Mouse (Mus musculus) myocyte (in vitro differentiated cells): ENCODE measurements around the gene Edc3. TPM values are rescaled to one million over a fixed set of nuclear protein-coding genes. Genes with fewer than 3 reads are reported as not detected.
A peak's percentile ranks its signal among the peaks of the same experiment; 100 is the strongest.

Experiments used
- H3K27me3 ChIP-seq: one replicate; pipeline ENCODE4 v1.6.1; 2011; ENCODE audit not compliant: control insufficient read depth, insufficient read depth, insufficient read length
- H3K36me3 ChIP-seq: one replicate; pipeline ENCODE4 v1.6.1; 2011; ENCODE audit not compliant: control insufficient read depth, insufficient read depth
- H3K4me2 ChIP-seq: one replicate; pipeline ENCODE4 v1.6.1; 2011; ENCODE audit warnings: low read depth, control low read depth
- H3K4me3 ChIP-seq: one replicate; pipeline ENCODE4 v1.5.1; 2011; ENCODE audit warnings: mild to moderate bottlenecking, control low read depth, moderate library complexity
- H3K79me2 ChIP-seq: one replicate; pipeline ENCODE4 v1.6.1; 2011; ENCODE audit not compliant: control insufficient read depth, insufficient read depth
- H3ac ChIP-seq: one replicate; pipeline ENCODE4 v1.6.1; 2011; ENCODE audit not compliant: control insufficient read depth, insufficient read length
- CEBPB ChIP-seq: IDR thresholded peaks from 2 replicates; pipeline ENCODE4 v1.6.1; 2011; ENCODE audit warnings: mild to moderate bottlenecking, moderate library complexity; ENCODE audit not compliant: poor library complexity, insufficient read depth, severe bottlenecking
- E2F4 ChIP-seq: IDR thresholded peaks from one replicate; pipeline ENCODE4 v1.6.1; 2011; ENCODE audit warnings: mild to moderate bottlenecking, control low read depth, moderate library complexity; ENCODE audit not compliant: insufficient read depth
- MAX ChIP-seq: IDR thresholded peaks from one replicate; pipeline ENCODE4 v1.6.1; 2011; ENCODE audit warnings: low read depth, mild to moderate bottlenecking, control low read depth
- MYOD1 ChIP-seq, 3 experiments: IDR thresholded peaks; one replicate each; pipeline ENCODE4 v1.6.1; 2011; ENCODE audit warnings: control low read depth in 2 of 3, low read depth in 2 of 3, mild to moderate bottlenecking in 2 of 3, moderate library complexity in 1 of 3; ENCODE audit not compliant: insufficient read length in 2 of 3, control insufficient read depth in 1 of 3
- MYOG ChIP-seq, 3 experiments: IDR thresholded peaks; one replicate each; pipeline ENCODE4 v1.6.1; 2011; ENCODE audit warnings: control low read depth in 2 of 3, low read depth in 2 of 3, mild to moderate bottlenecking in 2 of 3; ENCODE audit not compliant: insufficient read length in 2 of 3, control insufficient read depth in 1 of 3, insufficient read depth in 1 of 3
- POLR2A ChIP-seq: IDR thresholded peaks from one replicate; pipeline ENCODE4 v1.6.1; 2011; ENCODE audit warnings: low read depth, mild to moderate bottlenecking, control low read depth, moderate library complexity; ENCODE audit not compliant: insufficient read length
- POLR2AphosphoS2 ChIP-seq: IDR thresholded peaks from one replicate; pipeline ENCODE4 v1.6.1; 2011; ENCODE audit warnings: low read depth, control low read depth; ENCODE audit not compliant: insufficient read length
- REST ChIP-seq: IDR thresholded peaks from one replicate; pipeline ENCODE4 v1.6.1; 2011; ENCODE audit warnings: mild to moderate bottlenecking, control low read depth, moderate library complexity; ENCODE audit not compliant: insufficient read depth, insufficient read length
- SRF ChIP-seq: IDR thresholded peaks from one replicate; pipeline ENCODE4 v1.6.1; 2011; ENCODE audit warnings: low read depth; ENCODE audit not compliant: control insufficient read depth, insufficient read length
- TCF12 ChIP-seq: IDR thresholded peaks from one replicate; pipeline ENCODE4 v1.6.1; 2011; ENCODE audit warnings: mild to moderate bottlenecking, control low read depth; ENCODE audit not compliant: poor library complexity, insufficient read depth, severe bottlenecking
- TCF3 ChIP-seq: IDR thresholded peaks from one replicate; pipeline ENCODE4 v1.6.1; 2011; ENCODE audit warnings: low read depth, control low read depth; ENCODE audit not compliant: insufficient read length
- USF1 ChIP-seq: IDR thresholded peaks from one replicate; pipeline ENCODE4 v1.6.1; 2011; ENCODE audit warnings: low read depth, mild to moderate bottlenecking, control low read depth, moderate library complexity
- polyA plus RNA-seq: library from polyadenylated mRNA; unstranded; fragments of >200 nt; fragmentation: generic; extraction: Trizol; gene quantifications from one replicate; pipeline ENCODE4 v1.2.1, GENCODE M21; 2012; ENCODE audit warnings: missing spikeins

Edc3 gene
- polyA plus RNA-seq: 11.0 TPM

GRCm38 (mm10) chr9:57708068-57708719 lies at the start of gene Edc3:
Gene Edc3 (plus strand): TSS chr9:57708540.
- H3K4me2 ChIP-seq: peak within 1 kb of the TSS; percentile 82
- H3ac ChIP-seq: peak within 1 kb of the TSS; percentile 54
- peak within 1 kb of the TSS; percentile 57 for H3K4me3 ChIP-seq
- no peaks in the 10 kb centered on the region for H3K27me3 ChIP-seq
- TF ChIP-seq MYOG (IDR thresholded peaks at IDR 0.05; ENCODE audit: control insufficient read depth in 1 of 3, insufficient read depth in 1 of 3, insufficient read length in 2 of 3, low read depth in 2 of 3): no peak
- peak; percentile 82 for TF ChIP-seq POLR2AphosphoS2
- TF ChIP-seq SRF: no peak
- TF ChIP-seq E2F4: peak; percentile 72
- peak; percentile 76 for TF ChIP-seq POLR2A
- peaks cover 47% of the 10 kb centered on the region for H3K79me2 ChIP-seq
- H3K36me3 ChIP-seq: peaks cover 4% of the 10 kb centered on the region

DNA sequence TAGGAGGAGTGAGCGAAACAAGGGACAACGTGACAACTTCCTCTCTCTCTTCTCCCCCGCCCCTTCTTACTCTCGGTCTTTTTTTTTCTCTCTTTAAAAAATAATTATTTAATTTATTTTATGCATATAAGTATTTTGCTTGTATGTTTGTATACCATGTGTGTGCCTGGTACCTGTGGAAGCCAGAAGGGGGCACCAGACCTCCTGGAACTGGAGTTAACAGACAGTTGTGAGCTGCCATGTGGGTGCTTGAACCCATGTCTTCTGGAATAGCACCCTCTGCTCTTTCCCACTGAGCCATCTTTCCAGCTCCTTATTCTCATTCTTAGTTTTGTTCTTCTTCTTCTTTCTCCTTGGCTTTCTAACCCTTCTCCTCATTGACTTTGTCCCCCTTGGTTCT lies 49.4 kb upstream of the Edc3 start:
- no peaks in the 10 kb centered on the region for H3K79me2 ChIP-seq
- H3ac ChIP-seq: no peak overlapping the region
- TF ChIP-seq CEBPB (no peak), SRF (no peak), REST (no peak), MYOD1 (IDR thresholded peaks at IDR 0.05; ENCODE audit: control insufficient read depth in 1 of 3, insufficient read length in 2 of 3, low read depth in 2 of 3) (no peak), E2F4 (no peak), MAX (no peak), TCF12 (no peak), POLR2AphosphoS2 (no peak), POLR2A (no peak), MYOG (IDR thresholded peaks at IDR 0.05; ENCODE audit: control insufficient read depth in 1 of 3, insufficient read depth in 1 of 3, insufficient read length in 2 of 3, low read depth in 2 of 3) (no peak), TCF3 (no peak), USF1 (no peak)
- H3K4me3 ChIP-seq: no peak overlapping the region
- H3K36me3 ChIP-seq: no peaks in the 10 kb centered on the region
- no peaks in the 10 kb centered on the region for H3K27me3 ChIP-seq
- no peak overlapping the region for H3K4me2 ChIP-seq

DNA sequence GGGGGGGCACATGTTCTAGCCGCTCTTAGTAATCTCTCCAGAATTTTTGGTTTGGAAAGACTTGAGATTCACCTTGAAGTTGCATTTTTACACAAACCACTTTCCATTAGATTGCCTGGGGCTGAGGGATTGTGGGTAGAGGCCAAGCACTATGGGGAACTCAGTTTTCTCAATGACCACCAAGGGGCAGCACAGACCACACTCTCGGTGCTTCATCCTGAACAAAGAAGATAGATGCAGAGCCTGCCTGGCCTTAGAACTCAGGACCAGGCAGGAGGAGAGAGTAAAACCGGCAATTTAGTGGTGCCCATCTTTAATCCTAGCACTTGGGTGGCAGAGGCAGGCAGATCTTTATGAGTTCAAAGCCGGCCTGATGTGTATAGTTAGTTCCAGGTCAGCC lies 48.6 kb upstream of the Edc3 start:
- Histone ChIP-seq H3ac (no peak overlapping the region), H3K4me3 (no peak overlapping the region), H3K27me3 (no peaks in the 10 kb centered on the region), H3K36me3 (no peaks in the 10 kb centered on the region), H3K79me2 (no peaks in the 10 kb centered on the region), H3K4me2 (no peak overlapping the region)
- TF ChIP-seq CEBPB: no peak
- no peak for TF ChIP-seq E2F4
- TF ChIP-seq TCF3: no peak
- TF ChIP-seq REST: no peak
- TF ChIP-seq POLR2A: no peak
- TF ChIP-seq TCF12: no peak
- no peak for TF ChIP-seq SRF
- no peak for TF ChIP-seq MAX
- TF ChIP-seq POLR2AphosphoS2: no peak
- no peak for TF ChIP-seq USF1
- no peak for TF ChIP-seq MYOD1 (IDR thresholded peaks at IDR 0.05; ENCODE audit: control insufficient read depth in 1 of 3, insufficient read length in 2 of 3, low read depth in 2 of 3)

- H3K36me3 ChIP-seq: no peaks in the 10 kb centered on the region
- H3ac ChIP-seq: no peak overlapping the region
- no peaks in the 10 kb centered on the region for H3K79me2 ChIP-seq
- no peak overlapping the region for H3K4me2 ChIP-seq
- TF ChIP-seq REST (no peak), POLR2AphosphoS2 (no peak), SRF (no peak)
- H3K4me3 ChIP-seq: no peak overlapping the region
- H3K27me3 ChIP-seq: no peaks in the 10 kb centered on the region
Observed at GRCm38 (mm10) chr9:57660501-57660900, 47.8 kb upstream of the Edc3 start.

GRCm38 (mm10) chr9:57661552-57661951 lies 46.8 kb upstream of the Edc3 start:
- TF ChIP-seq CEBPB: no peak
- no peak for TF ChIP-seq MYOD1 (IDR thresholded peaks at IDR 0.05; ENCODE audit: control insufficient read depth in 1 of 3, insufficient read length in 2 of 3, low read depth in 2 of 3)
- no peak for TF ChIP-seq SRF
- no peak for TF ChIP-seq MYOG (IDR thresholded peaks at IDR 0.05; ENCODE audit: control insufficient read depth in 1 of 3, insufficient read depth in 1 of 3, insufficient read length in 2 of 3, low read depth in 2 of 3)
- no peak for TF ChIP-seq REST
- TF ChIP-seq POLR2AphosphoS2: no peak
- no peak for TF ChIP-seq MAX
- TF ChIP-seq TCF12: no peak
- TF ChIP-seq TCF3: no peak
- TF ChIP-seq USF1: no peak
- TF ChIP-seq POLR2A: no peak
- no peak for TF ChIP-seq E2F4
- Histone ChIP-seq H3K4me3 (no peak overlapping the region), H3K79me2 (no peaks in the 10 kb centered on the region), H3ac (no peak overlapping the region), H3K27me3 (no peaks in the 10 kb centered on the region), H3K4me2 (no peak overlapping the region), H3K36me3 (no peaks in the 10 kb centered on the region)
